Mouse (Mus musculus) layer of hippocampus, postnatal 14 days (tissue): Measurements from ENCODE around the gene Zcchc2. TPM values are rescaled to one million over a fixed set of nuclear protein-coding genes. Genes with fewer than 3 reads are reported as not detected.

Source experiments
- DNase-seq, 2 experiments: peaks; one replicate each; pipeline ENCODE4 v3.0.0; 2021 to 2022; ENCODE audit warnings: low spot score in 2 of 2, mixed read lengths in 1 of 2
- total RNA-seq, 2 experiments: library from RNA; stranded (reverse); gene quantifications; 2 replicates each; pipeline ENCODE4 v1.2.3; 2021

Gene Zcchc2
- total RNA-seq, 2 experiments from 2014 or later = 17.7 to 19.1 TPM

DNA sequence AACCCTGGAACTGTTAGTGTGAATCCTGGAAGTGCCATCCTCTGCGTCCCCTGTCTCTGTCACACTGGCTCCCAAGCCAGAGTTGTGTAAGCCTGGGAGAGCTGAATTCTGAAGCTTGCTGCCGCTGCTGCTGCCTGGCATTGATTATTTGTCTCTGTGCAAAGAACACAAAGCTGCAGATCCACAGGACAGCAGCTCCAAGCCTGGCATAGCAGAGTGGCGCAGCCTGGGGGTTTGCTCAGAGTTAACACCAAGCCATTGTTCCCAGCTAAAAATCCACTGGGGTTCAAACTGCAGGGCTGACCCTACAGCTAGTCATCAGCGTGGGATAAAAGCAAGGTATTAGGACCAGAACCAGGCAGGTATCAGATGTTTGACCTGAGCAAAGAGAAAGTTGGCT is 80.6 kb downstream of the Zcchc2 start:
- DNase-seq = no peak

DNA sequence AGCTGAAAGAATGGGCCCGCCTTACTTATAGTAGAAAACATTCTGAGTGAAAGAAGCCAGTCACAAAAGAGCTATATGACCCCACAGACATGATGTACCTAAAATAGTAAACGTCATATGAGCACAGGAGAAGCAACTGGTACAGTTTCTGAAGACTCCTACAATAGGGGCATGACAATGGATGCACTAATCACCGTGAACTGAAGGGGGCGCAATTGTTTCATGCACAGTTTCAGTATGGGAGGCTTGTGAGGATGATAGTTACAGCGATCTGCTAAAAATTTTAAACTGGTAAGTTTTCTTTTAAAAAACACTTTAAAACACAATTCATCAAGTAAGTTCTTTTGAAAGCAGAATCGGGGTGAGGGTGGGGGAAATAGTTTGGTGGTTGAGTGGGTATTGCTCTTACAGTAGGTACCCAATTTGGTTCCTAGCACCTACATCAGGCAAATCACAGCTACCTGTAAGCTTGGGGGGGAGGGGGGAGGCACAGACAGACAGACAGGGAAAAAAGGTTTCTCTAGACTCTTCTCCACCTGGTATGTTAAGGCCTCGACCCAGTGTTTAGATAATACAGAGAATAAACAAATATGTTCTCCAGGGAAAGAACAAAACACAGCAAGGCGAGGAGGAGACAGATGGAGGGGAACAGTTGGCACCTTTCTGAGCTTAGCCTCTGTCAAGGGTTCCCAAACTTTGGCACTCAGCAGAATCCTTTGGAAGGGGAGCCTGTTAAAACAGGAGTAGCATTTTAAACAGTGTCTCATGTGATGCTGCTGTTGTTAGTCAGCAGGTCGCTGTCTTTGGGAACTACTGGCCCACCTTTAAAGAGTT is 81.2 kb downstream of the Zcchc2 start:
- peak; percentile 88 to 91 for DNase-seq

DNA sequence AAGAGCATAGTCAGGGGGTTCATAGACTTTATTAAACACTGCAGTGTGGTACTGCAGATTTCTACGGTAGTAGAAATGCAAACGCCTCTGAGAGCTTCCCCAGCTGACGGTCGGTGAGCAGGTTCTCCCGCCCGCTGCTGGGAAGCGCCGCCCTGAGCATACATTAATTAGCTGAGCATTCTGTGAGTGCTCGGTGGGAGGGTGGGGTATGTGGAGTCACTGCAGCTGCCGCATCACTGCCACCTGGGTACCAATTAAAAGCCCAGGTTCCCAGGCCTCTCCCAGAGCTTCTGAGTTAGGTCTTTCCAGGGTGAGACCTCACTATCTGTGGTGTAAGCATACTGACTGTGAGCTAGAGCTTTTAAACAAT is 81.8 kb downstream of the Zcchc2 start:
- DNase-seq = no peak

DNA sequence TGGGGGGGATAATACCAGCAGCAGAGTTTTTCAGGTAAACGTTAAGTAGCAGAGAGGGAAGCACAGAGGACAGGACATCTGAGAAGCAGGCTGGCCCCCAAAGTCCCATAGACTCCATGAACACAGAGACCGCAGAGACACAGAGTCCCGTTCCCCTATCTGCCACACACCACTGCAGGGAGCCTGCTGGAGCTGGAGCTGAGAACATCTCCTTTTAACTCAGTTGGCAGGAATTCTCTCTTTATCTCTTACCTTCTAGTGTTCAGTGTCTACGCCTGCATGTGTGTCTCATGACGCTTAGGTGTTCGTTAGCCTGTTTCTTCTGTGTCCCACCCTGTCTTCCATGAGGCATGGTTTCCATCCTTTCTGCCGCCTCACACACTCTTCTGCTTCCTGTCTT is 83.0 kb downstream of the Zcchc2 start:
- no peak for DNase-seq

- DNase-seq = no peak
Measured at GRCm38 (mm10) chr1:106074141-106074540, 83.9 kb downstream of the Zcchc2 start.

DNA sequence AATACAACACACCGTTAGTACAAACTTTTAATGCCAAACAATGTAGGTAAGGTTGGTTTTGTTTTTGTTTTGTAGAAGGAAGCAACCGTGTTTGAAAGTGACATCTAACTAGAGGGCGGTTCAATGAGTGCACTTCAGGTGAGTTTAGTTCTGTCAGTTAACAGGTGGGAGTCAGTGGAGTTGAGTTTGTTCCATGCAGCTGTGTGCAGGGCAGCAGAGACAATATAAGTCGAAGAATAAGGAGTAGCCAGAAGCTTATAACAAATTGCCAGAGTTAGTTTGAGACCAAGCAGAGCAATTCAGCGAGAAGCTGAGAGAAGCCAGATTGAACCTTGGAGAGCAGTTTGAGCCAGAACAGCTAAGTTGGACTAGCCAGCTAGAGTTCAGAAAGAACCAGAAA is 84.5 kb downstream of the Zcchc2 start:
- no peak for DNase-seq

GRCm38 (mm10) chr1:106076641-106077040 is 86.4 kb downstream of the Zcchc2 start:
- no peak for DNase-seq

GRCm38 (mm10) chr1:106077166-106077565 is 87.0 kb downstream of the Zcchc2 start:
- no peak for DNase-seq

Other genes with a start within 250 kb of the Zcchc2 start
- gene Tnfrsf11a, start 209.7 kb upstream of the Zcchc2 start, total RNA-seq = 1 to 10 TPM; 3.2 TPM
- gene Phlpp1, start 181.3 kb downstream of the Zcchc2 start, total RNA-seq = 10 to 100 TPM; 65.9 to 67.9 TPM